Mouse (Mus musculus) MEL (cell line): ENCODE data around the gene Dupd1. TPM values are rescaled to one million over a fixed set of nuclear protein-coding genes. Genes with fewer than 3 reads are reported as not detected.
A peak's percentile ranks its signal among the peaks of the same experiment; 100 is the strongest.

Experiments used
- DNase-seq: peaks from one replicate; pipeline ENCODE4 v3.0.0; 2011; ENCODE audit warnings: low read depth, low spot score
- H3K27ac ChIP-seq: 2 replicates; pipeline ENCODE4 v1.5.1; 2012; ENCODE audit warnings: low read depth, mild to moderate bottlenecking, control low read depth, low read length, moderate library complexity; ENCODE audit not compliant: control insufficient read depth
- H3K27me3 ChIP-seq, 2 experiments: fragments of 150-350 bp in 1 of 2; sonication (generic) in 1 of 2; 2 replicates each; pipeline ENCODE4 v1.6.1; 2012; ENCODE audit warnings: low read length in 2 of 2, mild to moderate bottlenecking in 2 of 2, improper control_type of control experiment in 1 of 2, moderate library complexity in 1 of 2; ENCODE audit not compliant: insufficient read depth in 2 of 2, control insufficient read depth in 1 of 2
- H3K36me3 ChIP-seq, 2 experiments: 2 replicates each; pipeline ENCODE4 v1.6.1; 2012 to 2014; ENCODE audit warnings: low read length in 2 of 2, improper control_type of control experiment in 1 of 2, inconsistent platforms in 1 of 2, mild to moderate bottlenecking in 1 of 2; ENCODE audit not compliant: insufficient read depth in 2 of 2, control insufficient read depth in 1 of 2
- H3K4me1 ChIP-seq, 2 experiments: fragments of 150-350 bp in 1 of 2; sonication (generic) in 1 of 2; 2 replicates each; pipeline ENCODE4 v1.6.1; 2012; ENCODE audit warnings: low read length in 2 of 2, improper control_type of control experiment in 1 of 2, mild to moderate bottlenecking in 1 of 2; ENCODE audit not compliant: insufficient read depth in 2 of 2, control insufficient read depth in 1 of 2
- H3K4me3 ChIP-seq, 2 experiments: fragments of 150-350 bp in 1 of 2; sonication (generic) in 1 of 2; 2 replicates each; pipeline ENCODE4 v1.5.1; 2012; ENCODE audit warnings: low read depth in 2 of 2, low read length in 2 of 2, mild to moderate bottlenecking in 2 of 2, moderate library complexity in 2 of 2, control low read depth in 1 of 2, improper control_type of control experiment in 1 of 2; ENCODE audit not compliant: control insufficient read depth in 1 of 2, insufficient read depth in 1 of 2
- H3K79me2 ChIP-seq: 2 replicates; pipeline ENCODE4 v1.6.1; 2012; ENCODE audit warnings: mild to moderate bottlenecking, low read length, moderate library complexity; ENCODE audit not compliant: control insufficient read depth, poor library complexity, insufficient read depth
- H3K9ac ChIP-seq: 2 replicates; pipeline ENCODE4 v1.6.1; 2012; ENCODE audit warnings: low read depth, mild to moderate bottlenecking, control low read depth, low read length, moderate library complexity; ENCODE audit not compliant: control insufficient read depth, poor library complexity, severe bottlenecking
- H3K9me3 ChIP-seq: fragments of 150-350 bp; sonication (generic); replicated peaks from 2 replicates; pipeline ENCODE4 v1.6.1; 2012; ENCODE audit warnings: mild to moderate bottlenecking, low read length, improper control_type of control experiment, moderate library complexity; ENCODE audit not compliant: insufficient read depth
- CHD1 ChIP-seq: IDR thresholded peaks from 2 replicates; pipeline ENCODE4 v1.6.1; 2012; ENCODE audit warnings: low read depth, mild to moderate bottlenecking, inconsistent platforms, low read length, improper control_type of control experiment
- CHD2 ChIP-seq: IDR thresholded peaks from 2 replicates; pipeline ENCODE4 v1.6.1; 2011; ENCODE audit warnings: low read length, improper control_type of control experiment
- CTCF ChIP-seq, 3 experiments: IDR thresholded peaks in 2 of 3; conservative IDR thresholded peaks in 1 of 3; 2 replicates each; pipeline ENCODE4 v1.5.1; 2011 to 2012; ENCODE audit warnings: low read length in 3 of 3, low read depth in 2 of 3, mild to moderate bottlenecking in 2 of 3, improper control_type of control experiment in 1 of 3, inconsistent platforms in 1 of 3, mixed read lengths in 1 of 3, moderate library complexity in 1 of 3; ENCODE audit not compliant: control insufficient read depth in 1 of 3, insufficient read depth in 1 of 3, poor library complexity in 1 of 3, severe bottlenecking in 1 of 3
- EP300 ChIP-seq, 2 experiments: IDR thresholded peaks; 2 replicates each; pipeline ENCODE4 v1.6.1; 2011; ENCODE audit warnings: improper control_type of control experiment in 2 of 2, low read length in 2 of 2, low read depth in 1 of 2, mild to moderate bottlenecking in 1 of 2
- GABPA ChIP-seq: IDR thresholded peaks from 2 replicates; pipeline ENCODE4 v1.6.1; 2012; ENCODE audit warnings: low read depth, mild to moderate bottlenecking, inconsistent platforms, low read length, improper control_type of control experiment, moderate library complexity
- HCFC1 ChIP-seq: IDR thresholded peaks from 2 replicates; pipeline ENCODE4 v1.6.1; 2012; ENCODE audit warnings: low read depth, mild to moderate bottlenecking, inconsistent platforms, low read length, improper control_type of control experiment, moderate library complexity
- JUND ChIP-seq: IDR thresholded peaks from 2 replicates; pipeline ENCODE4 v1.6.1; 2011; ENCODE audit warnings: low read depth, mild to moderate bottlenecking, improper control_type of control experiment, low read length
- KAT2A ChIP-seq: conservative IDR thresholded peaks from 2 replicates; pipeline ENCODE4 v1.6.1; 2012; ENCODE audit warnings: low read depth, low read length, improper control_type of control experiment, inconsistent platforms
- MAFK ChIP-seq: IDR thresholded peaks from 2 replicates; pipeline ENCODE4 v1.6.1; 2011; ENCODE audit warnings: low read depth, mild to moderate bottlenecking, low read length, improper control_type of control experiment, borderline replicate concordance
- MEF2A ChIP-seq: IDR thresholded peaks from 2 replicates; pipeline ENCODE4 v1.6.1; 2014; ENCODE audit warnings: low read depth, mild to moderate bottlenecking, inconsistent platforms, low read length, improper control_type of control experiment; ENCODE audit not compliant: poor library complexity, insufficient replicate concordance, severe bottlenecking; ENCODE audit errors: extremely low read depth
- MYB ChIP-seq: IDR thresholded peaks from 2 replicates; pipeline ENCODE4 v1.6.1; 2011; ENCODE audit warnings: mild to moderate bottlenecking, low read depth, low read length, improper control_type of control experiment
- MYC ChIP-seq: IDR thresholded peaks from 2 replicates; pipeline ENCODE4 v1.6.1; 2011; ENCODE audit warnings: low read depth, mild to moderate bottlenecking, low read length, improper control_type of control experiment, moderate library complexity
- NELFE ChIP-seq: IDR thresholded peaks from 2 replicates; pipeline ENCODE4 v1.6.1; 2011; ENCODE audit warnings: low read depth, low read length, improper control_type of control experiment
- POLR2AphosphoS2 ChIP-seq: IDR thresholded peaks from 2 replicates; pipeline ENCODE4 v1.6.1; 2011; ENCODE audit warnings: low read length, improper control_type of control experiment
- POLR2AphosphoS5 ChIP-seq: IDR thresholded peaks from 2 replicates; pipeline ENCODE4 v1.6.1; 2012; ENCODE audit warnings: low read depth, borderline replicate concordance, mild to moderate bottlenecking, inconsistent platforms, low read length, moderate library complexity, mixed read lengths
- RAD21 ChIP-seq: IDR thresholded peaks from 2 replicates; pipeline ENCODE4 v1.6.1; 2011; ENCODE audit warnings: mild to moderate bottlenecking, low read depth, low read length, improper control_type of control experiment
- SMC3 ChIP-seq: IDR thresholded peaks from 2 replicates; pipeline ENCODE4 v1.6.1; 2011; ENCODE audit warnings: low read depth, low read length, improper control_type of control experiment
- TAL1 ChIP-seq: IDR thresholded peaks from 2 replicates; pipeline ENCODE4 v1.6.1; 2012; ENCODE audit warnings: mild to moderate bottlenecking, inconsistent platforms, low read length, moderate library complexity, mixed read lengths
- TBP ChIP-seq: IDR thresholded peaks from 2 replicates; pipeline ENCODE4 v1.8.0; 2011; ENCODE audit warnings: low read depth, low read length, improper control_type of control experiment
- USF1 ChIP-seq: IDR thresholded peaks from 2 replicates; pipeline ENCODE4 v1.6.1; 2014; ENCODE audit warnings: low read depth, mild to moderate bottlenecking, inconsistent platforms, low read length, improper control_type of control experiment, moderate library complexity
- USF2 ChIP-seq, 2 experiments: IDR thresholded peaks; 2 replicates each; pipeline ENCODE4 v1.6.1; 2011 to 2012; ENCODE audit warnings: improper control_type of control experiment in 2 of 2, low read length in 2 of 2, borderline replicate concordance in 1 of 2, inconsistent platforms in 1 of 2, low read depth in 1 of 2, mild to moderate bottlenecking in 1 of 2; ENCODE audit not compliant: insufficient read depth in 1 of 2
- ZC3H11A ChIP-seq: IDR thresholded peaks from 2 replicates; pipeline ENCODE4 v1.6.1; 2012; ENCODE audit warnings: low read depth, mild to moderate bottlenecking, inconsistent platforms, low read length, improper control_type of control experiment
- ZNF384 ChIP-seq: IDR thresholded peaks from 2 replicates; pipeline ENCODE4 v1.6.1; 2012; ENCODE audit warnings: low read depth, mild to moderate bottlenecking, inconsistent platforms, low read length, improper control_type of control experiment
- polyA plus RNA-seq, 2 experiments: library from polyadenylated mRNA; stranded (reverse) in 1 of 2; unstranded in 1 of 2; fragments of >175 nt in 1 of 2; fragments of >200 nt in 1 of 2; gene quantifications; 2 replicates each; pipeline versions ENCODE4 v1.2.1 to v1.2.4; 2012; ENCODE audit warnings: low replicate concordance in 2 of 2, low read depth in 1 of 2; ENCODE audit not compliant: insufficient read length in 2 of 2, insufficient read depth in 1 of 2, missing spikeins in 1 of 2
- total RNA-seq: library from RNA; depleted of rRNA; stranded (reverse); fragments of 300-350 nt; gene quantifications from 2 replicates; pipeline ENCODE4 v1.2.3, GENCODE M21; 2012

Dupd1 gene
- total and polyA plus RNA-seq, 3 experiments: not detected

DNA sequence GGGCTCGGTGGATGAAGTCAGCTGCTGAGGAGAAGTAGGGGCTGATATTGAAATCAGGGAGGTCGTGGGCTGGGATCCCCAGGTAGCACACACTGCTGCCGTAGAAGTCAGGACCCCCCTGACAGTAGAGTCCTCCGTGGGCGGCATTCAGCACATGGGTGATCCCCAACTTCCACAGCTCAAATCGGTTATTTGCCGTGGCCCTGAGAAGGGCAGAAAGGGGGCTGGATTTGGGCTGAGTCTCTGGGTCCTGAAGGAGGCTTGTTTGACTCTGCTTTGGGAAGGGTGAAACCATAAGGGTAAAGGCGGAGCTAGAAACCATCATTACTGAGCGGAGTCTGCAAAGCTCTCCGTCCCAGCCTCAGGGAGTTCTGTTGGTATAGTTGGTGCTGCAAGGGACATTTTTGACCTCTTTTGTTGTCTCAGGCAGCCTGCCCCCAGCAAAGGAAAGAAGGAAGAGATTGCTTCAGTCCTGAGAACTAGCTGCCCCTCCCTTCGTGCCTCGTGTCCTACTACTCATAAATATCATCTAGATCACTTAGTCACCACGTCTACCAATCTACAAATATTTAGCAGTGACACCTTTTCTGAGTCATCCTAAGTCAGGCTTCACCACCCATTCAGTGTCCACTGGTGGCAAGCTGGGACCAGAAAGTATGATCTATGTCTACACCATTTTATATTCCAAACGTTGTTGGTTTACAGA, 33.2 kb upstream of the Dupd1 start:
- H3K79me2 ChIP-seq: peaks cover 17% of the 10 kb centered on the region
- peaks cover 0 to 12% of the 10 kb centered on the region in 2 experiments; a peak in 2 of 4 replicates for H3K36me3 ChIP-seq
- H3K27ac ChIP-seq: no peak overlapping the region
- no peak for TF ChIP-seq MYB
- no peak for TF ChIP-seq NELFE
- no peak for TF ChIP-seq MEF2A
- no peak for TF ChIP-seq POLR2AphosphoS2
- TF ChIP-seq MYC: no peak
- no peak for TF ChIP-seq JUND
- no peaks in the 10 kb centered on the region for H3K27me3 ChIP-seq
- H3K4me3 ChIP-seq: peak overlapping the region; percentile 49 to 66
- H3K9ac ChIP-seq: peak overlapping the region; percentile 44
- no peaks in the 10 kb centered on the region for H3K9me3 ChIP-seq
- no peak for DNase-seq
- peaks cover 2 to 20% of the 10 kb centered on the region in 2 experiments for H3K4me1 ChIP-seq

DNA sequence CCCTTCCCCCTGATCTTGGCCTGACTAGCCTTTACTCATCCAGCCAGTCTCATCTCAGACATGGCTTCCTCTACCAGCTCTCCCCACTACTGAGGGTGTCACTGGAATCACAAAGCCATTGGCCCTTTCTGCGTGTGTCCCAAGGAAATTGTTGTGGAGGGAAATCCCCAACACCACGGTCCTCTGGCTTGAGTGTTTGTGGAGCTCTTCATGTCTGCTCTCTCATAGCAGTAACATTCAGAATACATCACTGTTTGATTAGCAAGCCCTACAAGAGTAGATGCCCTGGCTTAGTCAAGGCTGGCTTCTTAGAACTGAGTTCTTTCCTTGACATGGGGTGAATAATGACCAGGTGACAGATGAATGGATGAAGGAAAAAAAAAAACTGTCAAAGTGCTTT, 32.5 kb upstream of the Dupd1 start:
- no peaks in the 10 kb centered on the region for H3K9me3 ChIP-seq
- peaks cover 0 to 8% of the 10 kb centered on the region in 2 experiments; a peak in 2 of 4 replicates for H3K36me3 ChIP-seq
- no peak overlapping the region for H3K27ac ChIP-seq
- H3K9ac ChIP-seq: no peak overlapping the region
- H3K4me1 ChIP-seq: peaks cover 2 to 20% of the 10 kb centered on the region in 2 experiments
- DNase-seq: no peak
- TF ChIP-seq RAD21 (no peak), CHD1 (no peak), USF1 (no peak), KAT2A (no peak), USF2 (IDR thresholded peaks at IDR 0.05; ENCODE audit: borderline replicate concordance in 1 of 2, insufficient read depth in 1 of 2, low read depth in 1 of 2, low read length in 2 of 2) (no peak), HCFC1 (no peak), MAFK (no peak), SMC3 (no peak), ZNF384 (no peak), CHD2 (no peak), ZC3H11A (no peak), GABPA (no peak), TBP (no peak), CTCF (IDR thresholded peaks at IDR 0.05 in 2 of 3, conservative IDR thresholded peaks at IDR 0.05 in 1 of 3; ENCODE audit: control insufficient read depth in 1 of 3, insufficient read depth in 1 of 3, low read depth in 2 of 3, low read length in 3 of 3, poor library complexity in 1 of 3, severe bottlenecking in 1 of 3) (no peak), EP300 (IDR thresholded peaks at IDR 0.05; ENCODE audit: low read depth in 1 of 2, low read length in 2 of 2) (no peak), TAL1 (no peak), MEF2A (no peak), POLR2AphosphoS5 (no peak), MYB (no peak)
- H3K4me3 ChIP-seq: no peak overlapping the region
- H3K79me2 ChIP-seq: peaks cover 13% of the 10 kb centered on the region
- no peaks in the 10 kb centered on the region for H3K27me3 ChIP-seq
